Mouse (Mus musculus): ENCODE measurements around the gene Cpt1c. TPM values are rescaled to one million over a fixed set of nuclear protein-coding genes. Genes with fewer than 3 reads are reported as not detected.

The Cpt1c gene
- polyA plus RNA-seq, 1 experiment from 2014 or later: 27.2 TPM

DNA sequence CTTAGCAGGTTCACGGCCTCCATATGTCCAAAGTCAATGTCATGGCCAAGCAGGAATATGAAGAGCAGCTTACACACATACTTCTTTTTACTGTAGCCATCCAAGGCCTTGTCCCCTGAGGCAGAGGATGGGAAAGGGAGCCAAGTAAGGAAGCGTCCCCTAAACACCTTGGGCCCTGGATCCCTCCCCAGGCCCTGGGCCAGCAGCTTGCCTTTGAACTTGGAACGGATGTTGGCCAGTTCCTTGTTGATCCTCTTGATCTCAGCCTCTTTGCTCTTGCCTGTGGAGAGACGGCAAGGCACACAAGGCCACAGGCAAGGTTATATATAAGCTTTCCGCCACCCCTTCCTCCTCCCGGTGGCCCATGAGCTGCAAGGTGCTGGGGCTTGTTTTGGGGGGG lies 58.5 kb downstream of the Cpt1c start:
- H3K9me3 ChIP-seq (ENCODE audit: control insufficient read depth, low read length): no peaks in the 10 kb centered on the region
- no peak overlapping the region for H3K4me3 ChIP-seq (ENCODE audit: low read depth, low read length)
- DNase-seq (ENCODE audit: low spot score) (no peak), ATAC-seq (replicated peaks; ENCODE audit: low FRiP score) (no peak)
- no peaks in the 10 kb centered on the region for H3K4me1 ChIP-seq (replicated peaks; ENCODE audit: control insufficient read depth, insufficient read depth, low read length)
- no peaks in the 10 kb centered on the region for H3K27me3 ChIP-seq (ENCODE audit: control insufficient read depth, insufficient read depth, low read length)
- WGBS: 92% methylated on average over 6 of the region's 6 CpGs
- no peak overlapping the region for H3K9ac ChIP-seq (ENCODE audit: low read length)
- no peak overlapping the region for H3K27ac ChIP-seq (ENCODE audit: low read depth, low read length)
- H3K36me3 ChIP-seq (ENCODE audit: control insufficient read depth, insufficient read depth, low read length): no peaks in the 10 kb centered on the region; the same call in 1 of the 2 replicates
- no peak overlapping the region for H3K4me2 ChIP-seq (ENCODE audit: low read depth, low read length, severe bottlenecking)

DNA sequence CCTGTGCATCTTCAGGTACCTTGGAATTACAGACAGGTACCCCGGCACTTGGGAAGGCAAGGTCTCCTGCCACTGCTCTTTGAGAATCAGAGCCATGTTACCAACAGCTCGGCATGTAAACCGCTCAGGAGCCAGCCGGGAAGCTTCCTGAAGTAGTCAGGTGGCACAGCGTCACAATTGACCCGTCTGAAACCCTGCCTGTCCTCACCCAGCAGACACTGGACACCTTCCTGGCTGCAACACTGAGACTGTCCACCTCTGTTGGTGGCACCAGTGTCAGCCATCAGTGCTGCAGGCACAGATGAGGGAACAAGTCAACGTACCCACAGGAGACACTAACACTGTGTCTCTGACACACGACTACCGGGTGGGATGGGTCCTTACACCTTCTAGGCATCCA lies 59.3 kb downstream of the Cpt1c start:
- no peak for ATAC-seq (replicated peaks; ENCODE audit: low FRiP score)
- WGBS: 94% methylated on average over 9 of the region's 9 CpGs
- no peak for DNase-seq (ENCODE audit: low spot score)

DNA sequence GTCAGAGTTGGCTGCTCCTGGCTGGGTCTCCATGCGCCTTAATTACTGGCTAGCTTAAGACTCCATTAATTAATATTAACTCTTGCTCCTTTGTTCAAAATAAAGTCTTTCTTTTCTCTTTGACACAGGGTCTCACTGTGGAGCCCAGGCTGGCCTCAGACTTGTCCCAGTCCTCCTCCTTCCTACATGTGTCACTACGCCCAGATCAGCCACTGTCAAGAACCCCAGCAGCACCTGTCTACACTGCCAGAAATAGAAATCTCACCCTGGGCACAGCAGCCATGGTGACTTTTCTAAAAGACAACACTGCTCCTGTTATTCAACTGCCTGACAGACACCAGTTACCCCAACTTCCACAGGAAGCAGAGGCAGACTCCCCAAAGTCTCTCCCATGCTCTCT lies 60.3 kb downstream of the Cpt1c start:
- no peak overlapping the region for H3K27ac ChIP-seq (ENCODE audit: low read depth, low read length)

More for the DNA sequence above, 59.3 kb downstream of the Cpt1c start:
- Histone ChIP-seq H3K27me3 (ENCODE audit: control insufficient read depth, insufficient read depth, low read length) (no peaks in the 10 kb centered on the region), H3K27ac (ENCODE audit: low read depth, low read length) (no peak overlapping the region), H3K4me3 (ENCODE audit: low read depth, low read length) (no peak overlapping the region), H3K4me2 (ENCODE audit: low read depth, low read length, severe bottlenecking) (no peak overlapping the region), H3K36me3 (ENCODE audit: control insufficient read depth, insufficient read depth, low read length) (no peaks in the 10 kb centered on the region; the same call in 1 of the 2 replicates), H3K4me1 (replicated peaks; ENCODE audit: control insufficient read depth, insufficient read depth, low read length) (no peaks in the 10 kb centered on the region), H3K9me3 (ENCODE audit: control insufficient read depth, low read length) (no peaks in the 10 kb centered on the region), H3K9ac (ENCODE audit: low read length) (no peak overlapping the region)

More for the DNA sequence above, 60.3 kb downstream of the Cpt1c start:
- no peaks in the 10 kb centered on the region for H3K9me3 ChIP-seq (ENCODE audit: control insufficient read depth, low read length)
- H3K4me2 ChIP-seq (ENCODE audit: low read depth, low read length, severe bottlenecking): no peak overlapping the region
- no peak overlapping the region for H3K9ac ChIP-seq (ENCODE audit: low read length)
- ATAC-seq (replicated peaks; ENCODE audit: low FRiP score) (no peak), DNase-seq (ENCODE audit: low spot score) (no peak)
- H3K4me1 ChIP-seq (replicated peaks; ENCODE audit: control insufficient read depth, insufficient read depth, low read length): no peaks in the 10 kb centered on the region
- H3K4me3 ChIP-seq (ENCODE audit: low read depth, low read length): no peak overlapping the region
- H3K36me3 ChIP-seq (ENCODE audit: control insufficient read depth, insufficient read depth, low read length): no peaks in the 10 kb centered on the region; the same call in 1 of the 2 replicates
- WGBS: 85% methylated on average over 2 of the region's 2 CpGs
- no peaks in the 10 kb centered on the region for H3K27me3 ChIP-seq (ENCODE audit: control insufficient read depth, insufficient read depth, low read length)

Small RNA genes lying within 50 kb of the gene (microRNA-seq; reads per million reads assigned to microRNA genes)
- gene Mir7054 (ENCODE audit: insufficient number of aligned reads): not detected

Other genes starting within 250 kb of the Cpt1c start
- gene Vrk3, start 226.4 kb downstream of the Cpt1c start, polyA plus RNA-seq (2014; fragmentation: Nextera tagmentation; extraction: Ambion mirVana): 41.7 and 42.2 TPM in 2 replicates
- 3.9 and 4.4 TPM in 2 replicates for gene Zfp473, start 223.8 kb downstream of the Cpt1c start, polyA plus RNA-seq (2014; fragmentation: Nextera tagmentation; extraction: Ambion mirVana)
- gene Nup62, start 158.8 kb downstream of the Cpt1c start, polyA plus RNA-seq (2014; fragmentation: Nextera tagmentation; extraction: Ambion mirVana): 73.5 and 86.5 TPM in 2 replicates
- 1.1 and 1.4 TPM in 2 replicates for gene Il4i1, start 158.5 kb downstream of the Cpt1c start, polyA plus RNA-seq (2014; fragmentation: Nextera tagmentation; extraction: Ambion mirVana)
- 3.2 and 3.4 TPM in 2 replicates for gene Atf5, start 158.2 kb downstream of the Cpt1c start, polyA plus RNA-seq (2014; fragmentation: Nextera tagmentation; extraction: Ambion mirVana)
- 79.9 and 83.0 TPM in 2 replicates for gene Akt1s1, start 125.9 kb downstream of the Cpt1c start, polyA plus RNA-seq (2014; fragmentation: Nextera tagmentation; extraction: Ambion mirVana)
- gene Tbc1d17, start 125.8 kb downstream of the Cpt1c start, polyA plus RNA-seq (2014; fragmentation: Nextera tagmentation; extraction: Ambion mirVana): 67.6 and 69.9 TPM in 2 replicates
- 31.6 and 32.1 TPM in 2 replicates for gene Pnkp, start 117.7 kb downstream of the Cpt1c start, polyA plus RNA-seq (2014; fragmentation: Nextera tagmentation; extraction: Ambion mirVana)
- gene Ptov1, start 105.1 kb downstream of the Cpt1c start, polyA plus RNA-seq (2014; fragmentation: Nextera tagmentation; extraction: Ambion mirVana): 454 and 526 TPM in 2 replicates
- 135 and 139 TPM in 2 replicates for gene Med25, start 82.1 kb downstream of the Cpt1c start, polyA plus RNA-seq (2014; fragmentation: Nextera tagmentation; extraction: Ambion mirVana)
- 32.9 TPM in 2 replicates for gene Fuz, start 78.8 kb downstream of the Cpt1c start, polyA plus RNA-seq (2014; fragmentation: Nextera tagmentation; extraction: Ambion mirVana)
- 88.8 and 93.4 TPM in 2 replicates for gene Ap2a1, start 45.4 kb downstream of the Cpt1c start, polyA plus RNA-seq (2014; fragmentation: Nextera tagmentation; extraction: Ambion mirVana)
- 0.23 TPM in 1 of 2 replicates, not detected in the other for gene Tsks, start 31.6 kb downstream of the Cpt1c start, polyA plus RNA-seq (2014; fragmentation: Nextera tagmentation; extraction: Ambion mirVana)
- 286 and 301 TPM in 2 replicates for gene Prmt1, start 11.7 kb upstream of the Cpt1c start, polyA plus RNA-seq (2014; fragmentation: Nextera tagmentation; extraction: Ambion mirVana)
- gene Irf3, start 22.8 kb upstream of the Cpt1c start, polyA plus RNA-seq (2014; fragmentation: Nextera tagmentation; extraction: Ambion mirVana): 75.3 and 86.0 TPM in 2 replicates
- 70.6 and 74.9 TPM in 2 replicates for gene Bcl2l12, start 23.9 kb upstream of the Cpt1c start, polyA plus RNA-seq (2014; fragmentation: Nextera tagmentation; extraction: Ambion mirVana)
- gene Scaf1, start 41.5 kb upstream of the Cpt1c start, polyA plus RNA-seq (2014; fragmentation: Nextera tagmentation; extraction: Ambion mirVana): 59.9 and 60.2 TPM in 2 replicates
- 15.5 and 16.6 TPM in 2 replicates for gene Rras, start 43.1 kb upstream of the Cpt1c start, polyA plus RNA-seq (2014; fragmentation: Nextera tagmentation; extraction: Ambion mirVana)
- 16.1 and 19.2 TPM in 2 replicates for gene Prr12, start 78.0 kb upstream of the Cpt1c start, polyA plus RNA-seq (2014; fragmentation: Nextera tagmentation; extraction: Ambion mirVana)
- gene Nosip, start 87.6 kb upstream of the Cpt1c start, polyA plus RNA-seq (2014; fragmentation: Nextera tagmentation; extraction: Ambion mirVana): 52.6 and 64.0 TPM in 2 replicates
- 14.2 and 18.4 TPM in 2 replicates for gene Prrg2, start 87.8 kb upstream of the Cpt1c start, polyA plus RNA-seq (2014; fragmentation: Nextera tagmentation; extraction: Ambion mirVana)
- 110 and 118 TPM in 2 replicates for gene Rcn3, start 117.4 kb upstream of the Cpt1c start, polyA plus RNA-seq (2014; fragmentation: Nextera tagmentation; extraction: Ambion mirVana)
- 7.1 and 7.3 TPM in 2 replicates for gene Fcgrt, start 129.0 kb upstream of the Cpt1c start, polyA plus RNA-seq (2014; fragmentation: Nextera tagmentation; extraction: Ambion mirVana)
- 1,418 and 1,481 TPM in 2 replicates for gene Rps11, start 149.6 kb upstream of the Cpt1c start, polyA plus RNA-seq (2014; fragmentation: Nextera tagmentation; extraction: Ambion mirVana)
- 1,136 and 1,164 TPM in 2 replicates for gene Rpl13a, start 153.9 kb upstream of the Cpt1c start, polyA plus RNA-seq (2014; fragmentation: Nextera tagmentation; extraction: Ambion mirVana)
- 0.45 and 0.55 TPM in 2 replicates for gene Gm45713, start 161.4 kb upstream of the Cpt1c start, polyA plus RNA-seq (2014; fragmentation: Nextera tagmentation; extraction: Ambion mirVana)
- 1.2 and 1.8 TPM in 2 replicates for gene Flt3l, start 161.6 kb upstream of the Cpt1c start, polyA plus RNA-seq (2014; fragmentation: Nextera tagmentation; extraction: Ambion mirVana)
- 95.9 and 110 TPM in 2 replicates for gene Pih1d1, start 179.5 kb upstream of the Cpt1c start, polyA plus RNA-seq (2014; fragmentation: Nextera tagmentation; extraction: Ambion mirVana)
- 44.0 and 44.1 TPM in 2 replicates for gene Aldh16a1, start 179.7 kb upstream of the Cpt1c start, polyA plus RNA-seq (2014; fragmentation: Nextera tagmentation; extraction: Ambion mirVana)
- gene Slc17a7, start 189.1 kb upstream of the Cpt1c start, polyA plus RNA-seq (2014; fragmentation: Nextera tagmentation; extraction: Ambion mirVana): 3.6 and 4.6 TPM in 2 replicates
- gene Gfy, start 204.7 kb upstream of the Cpt1c start, polyA plus RNA-seq (2014; fragmentation: Nextera tagmentation; extraction: Ambion mirVana): 0.13 and 0.33 TPM in 2 replicates
- not detected in 2 replicates for gene Pth2, start 206.1 kb upstream of the Cpt1c start, polyA plus RNA-seq (2014; fragmentation: Nextera tagmentation; extraction: Ambion mirVana)
- 0.83 and 0.90 TPM in 2 replicates for gene Ccdc155, start 230.0 kb upstream of the Cpt1c start, polyA plus RNA-seq (2014; fragmentation: Nextera tagmentation; extraction: Ambion mirVana)
- 0.48 TPM in 1 of 2 replicates, not detected in the other for gene Dkkl1, start 237.3 kb upstream of the Cpt1c start, polyA plus RNA-seq (2014; fragmentation: Nextera tagmentation; extraction: Ambion mirVana)
- gene Tead2, start 240.9 kb upstream of the Cpt1c start, polyA plus RNA-seq (2014; fragmentation: Nextera tagmentation; extraction: Ambion mirVana): 297 and 318 TPM in 2 replicates

All from forebrain, embryonic 11.5 days (tissue).